Mouse (Mus musculus) myocyte (in vitro differentiated cells): Measurements from ENCODE around the gene AI837181.

ENCODE experiments used
- CEBPB ChIP-seq: IDR thresholded peaks from 2 replicates; pipeline ENCODE4 v1.6.1; 2011; ENCODE audit warnings: mild to moderate bottlenecking, moderate library complexity; ENCODE audit not compliant: poor library complexity, insufficient read depth, severe bottlenecking
- MAX ChIP-seq: IDR thresholded peaks from one replicate; pipeline ENCODE4 v1.6.1; 2011; ENCODE audit warnings: low read depth, mild to moderate bottlenecking, control low read depth
- MYOD1 ChIP-seq, 3 experiments: IDR thresholded peaks; one replicate each; pipeline ENCODE4 v1.6.1; 2011; ENCODE audit warnings: control low read depth in 2 of 3, low read depth in 2 of 3, mild to moderate bottlenecking in 2 of 3, moderate library complexity in 1 of 3; ENCODE audit not compliant: insufficient read length in 2 of 3, control insufficient read depth in 1 of 3
- POLR2A ChIP-seq: IDR thresholded peaks from one replicate; pipeline ENCODE4 v1.6.1; 2011; ENCODE audit warnings: low read depth, mild to moderate bottlenecking, control low read depth, moderate library complexity; ENCODE audit not compliant: insufficient read length
- POLR2AphosphoS2 ChIP-seq: IDR thresholded peaks from one replicate; pipeline ENCODE4 v1.6.1; 2011; ENCODE audit warnings: low read depth, control low read depth; ENCODE audit not compliant: insufficient read length
- TCF12 ChIP-seq: IDR thresholded peaks from one replicate; pipeline ENCODE4 v1.6.1; 2011; ENCODE audit warnings: mild to moderate bottlenecking, control low read depth; ENCODE audit not compliant: poor library complexity, insufficient read depth, severe bottlenecking

- TF ChIP-seq POLR2A (no peak), TCF12 (no peak), CEBPB (no peak), MAX (no peak), POLR2AphosphoS2 (no peak), MYOD1 (IDR thresholded peaks at IDR 0.05; ENCODE audit: control insufficient read depth in 1 of 3, insufficient read length in 2 of 3, low read depth in 2 of 3) (no peak)
Observed at GRCm38 (mm10) chr19:5419630-5420029, 5.3 kb upstream of the AI837181 start.
